Mouse (Mus musculus) small intestine, adult 2 months (tissue): Measurements from ENCODE around the gene Fn1. TPM values are rescaled to one million over a fixed set of nuclear protein-coding genes. Genes with fewer than 3 reads are reported as not detected.

ENCODE experiments used
- H3K27ac ChIP-seq: fragments of 200-500 bp; 2 replicates; pipeline ENCODE4 v1.5.1; 2012; ENCODE audit warnings: low read depth, low read length, control low read depth, inconsistent platforms; ENCODE audit not compliant: insufficient read depth
- H3K27me3 ChIP-seq: fragments of 200-500 bp; 2 replicates; pipeline ENCODE4 v1.6.1; 2012; ENCODE audit warnings: mild to moderate bottlenecking, moderate library complexity, low read length, inconsistent platforms; ENCODE audit not compliant: control insufficient read depth, insufficient read depth
- H3K36me3 ChIP-seq: fragments of 200-500 bp; 2 replicates; pipeline ENCODE4 v1.6.1; 2012; ENCODE audit warnings: mild to moderate bottlenecking, low read length, control low read depth, inconsistent platforms; ENCODE audit not compliant: control insufficient read depth, insufficient read depth
- H3K4me1 ChIP-seq: fragments of 200-500 bp; 2 replicates; pipeline ENCODE4 v1.6.1; 2012; ENCODE audit warnings: low read length, inconsistent platforms, mixed read lengths; ENCODE audit not compliant: control insufficient read depth, insufficient read depth, insufficient read length
- H3K4me3 ChIP-seq: fragments of 200-500 bp; 2 replicates; pipeline ENCODE4 v1.5.1; 2012; ENCODE audit warnings: low read depth, mild to moderate bottlenecking, control low read depth, inconsistent platforms, low read length, moderate library complexity
- CTCF ChIP-seq: fragments of 200-500 bp; IDR thresholded peaks from 2 replicates; pipeline ENCODE4 v1.5.1; 2012; ENCODE audit warnings: low read depth, mild to moderate bottlenecking, control low read depth, inconsistent platforms, low read length, moderate library complexity, mixed read lengths; ENCODE audit not compliant: insufficient replicate concordance, insufficient read length; ENCODE audit errors: extremely low read depth
- POLR2A ChIP-seq: fragments of 200-500 bp; IDR thresholded peaks from 2 replicates; pipeline ENCODE4 v1.6.1; 2012; ENCODE audit warnings: low read depth, mild to moderate bottlenecking, control low read depth, inconsistent platforms, low read length, moderate library complexity
- WGBS: fragments of 180-500 bp; shearing (Covaris S2); methylation state at CpG from one replicate; pipeline ENCODE4 v1.1.7; 2018; 5-methylcytosine and 5-hydroxymethylcytosine counted together
- polyA plus RNA-seq: library from polyadenylated mRNA; depleted of rRNA; stranded (reverse); fragments of >200 nt; gene quantifications from 2 replicates; pipeline ENCODE4 v1.2.3, GENCODE M21; 2012

Fn1 gene
- polyA plus RNA-seq, 1 experiment: 86.1 TPM

GRCm38 (mm10) chr1:71580408-71580807, 72.6 kb downstream of the Fn1 start:
- H3K27me3 ChIP-seq: no peaks in the 10 kb centered on the region
- peaks cover 34% of the 10 kb centered on the region for H3K36me3 ChIP-seq

GRCm38 (mm10) chr1:71579526-71579925, 73.5 kb downstream of the Fn1 start:
- Histone ChIP-seq H3K27ac (no peak overlapping the region), H3K36me3 (peaks cover 37% of the 10 kb centered on the region), H3K27me3 (no peaks in the 10 kb centered on the region), H3K4me1 (no peaks in the 10 kb centered on the region), H3K4me3 (no peak overlapping the region)
- 66% methylated on average over 4 of the region's 4 CpGs for WGBS
- no peak for TF ChIP-seq POLR2A
- no peak for TF ChIP-seq CTCF

More at GRCm38 (mm10) chr1:71580408-71580807, 72.6 kb downstream of the Fn1 start:
- no peaks in the 10 kb centered on the region for H3K4me1 ChIP-seq
- no peak overlapping the region for H3K4me3 ChIP-seq
- no peak overlapping the region for H3K27ac ChIP-seq
- WGBS: 93% methylated on average over 12 of the region's 12 CpGs
- no peak for TF ChIP-seq CTCF
- no peak for TF ChIP-seq POLR2A

- 83% methylated on average over 6 of the region's 6 CpGs for WGBS
- H3K4me1 ChIP-seq: no peaks in the 10 kb centered on the region
- H3K27ac ChIP-seq: no peak overlapping the region
- no peak overlapping the region for H3K4me3 ChIP-seq
- H3K27me3 ChIP-seq: no peaks in the 10 kb centered on the region
- peaks cover 48% of the 10 kb centered on the region for H3K36me3 ChIP-seq
- TF ChIP-seq POLR2A (no peak), CTCF (no peak)
These were observed 76.2 kb downstream of the Fn1 start for GRCm38 (mm10) chr1:71576837-71577236.

GRCm38 (mm10) chr1:71575987-71576386, 77.0 kb downstream of the Fn1 start:
- H3K4me3 ChIP-seq: no peak overlapping the region
- TF ChIP-seq POLR2A (no peak), CTCF (no peak)
- no peaks in the 10 kb centered on the region for H3K27me3 ChIP-seq
- peaks cover 55% of the 10 kb centered on the region for H3K36me3 ChIP-seq
- H3K4me1 ChIP-seq: no peaks in the 10 kb centered on the region
- H3K27ac ChIP-seq: no peak overlapping the region
- 85% methylated on average over 7 of the region's 7 CpGs for WGBS

GRCm38 (mm10) chr1:71570116-71570515, 82.9 kb downstream of the Fn1 start:
- 91% methylated on average over 4 of the region's 4 CpGs for WGBS
- Histone ChIP-seq H3K4me3 (no peak overlapping the region), H3K27me3 (no peaks in the 10 kb centered on the region), H3K36me3 (peaks cover 62% of the 10 kb centered on the region), H3K27ac (no peak overlapping the region), H3K4me1 (no peaks in the 10 kb centered on the region)
- TF ChIP-seq POLR2A: no peak
- no peak for TF ChIP-seq CTCF

GRCm38 (mm10) chr1:71567884-71568605, 85.0 kb downstream of the Fn1 start:
- Histone ChIP-seq H3K4me1 (no peaks in the 10 kb centered on the region), H3K4me3 (no peak overlapping the region), H3K27ac (no peak overlapping the region), H3K36me3 (peaks cover 66% of the 10 kb centered on the region), H3K27me3 (no peaks in the 10 kb centered on the region)
- WGBS: 81% methylated on average over 16 of the region's 16 CpGs
- no peak for TF ChIP-seq CTCF
- TF ChIP-seq POLR2A: no peak

GRCm38 (mm10) chr1:71564291-71564690, 88.7 kb downstream of the Fn1 start:
- H3K36me3 ChIP-seq: peaks cover 56% of the 10 kb centered on the region
- no peaks in the 10 kb centered on the region for H3K27me3 ChIP-seq
- 94% methylated on average over 7 of the region's 7 CpGs for WGBS
- no peak overlapping the region for H3K27ac ChIP-seq
- no peaks in the 10 kb centered on the region for H3K4me1 ChIP-seq
- TF ChIP-seq POLR2A: no peak
- TF ChIP-seq CTCF: no peak
- no peak overlapping the region for H3K4me3 ChIP-seq

- no peak for TF ChIP-seq POLR2A
- no peak for TF ChIP-seq CTCF
- H3K4me1 ChIP-seq: peaks cover 7% of the 10 kb centered on the region; the same call in 1 of the 2 replicates
- H3K27me3 ChIP-seq: no peaks in the 10 kb centered on the region
- 99% methylated on average over 4 of the region's 4 CpGs for WGBS
- H3K27ac ChIP-seq: no peak overlapping the region
- no peak overlapping the region for H3K4me3 ChIP-seq
- peaks cover 28% of the 10 kb centered on the region for H3K36me3 ChIP-seq
These were observed 92.4 kb downstream of the Fn1 start for GRCm38 (mm10) chr1:71560626-71561025.
